Mouse (Mus musculus) midbrain, embryonic 15.5 days (tissue): ENCODE measurements around the gene Actr1b. TPM values are rescaled to one million over a fixed set of nuclear protein-coding genes. Genes with fewer than 3 reads are reported as not detected.
A peak's percentile ranks its signal among the peaks of the same experiment; 100 is the strongest.

ENCODE experiments used
- ATAC-seq: fragments of 200-750 bp; cut with Nextera tagmentation; replicated peaks from 2 replicates; pipeline ENCODE4 v1.8.0; 2017; ENCODE audit warnings: moderate TSS enrichment
- H3K27ac ChIP-seq: fragments of 300-500 bp; sonication (generic); 2 replicates; pipeline ENCODE4 v1.5.1; 2015; ENCODE audit warnings: mild to moderate bottlenecking, inconsistent platforms
- H3K27me3 ChIP-seq: fragments of 300-500 bp; sonication (generic); replicated peaks from 2 replicates; pipeline ENCODE4 v1.6.1; 2015; ENCODE audit warnings: inconsistent platforms
- H3K36me3 ChIP-seq: fragments of 300-500 bp; sonication (generic); replicated peaks from 2 replicates; pipeline ENCODE4 v1.6.1; 2015; ENCODE audit warnings: inconsistent platforms
- H3K4me1 ChIP-seq: fragments of 300-500 bp; sonication (generic); 2 replicates; pipeline ENCODE4 v1.6.1; 2015; ENCODE audit warnings: inconsistent platforms
- H3K4me2 ChIP-seq: fragments of 300-500 bp; sonication (generic); 2 replicates; pipeline ENCODE4 v1.6.1; 2015; ENCODE audit warnings: inconsistent platforms, mild to moderate bottlenecking, moderate library complexity
- H3K4me3 ChIP-seq: fragments of 300-500 bp; sonication (generic); 2 replicates; pipeline ENCODE4 v1.5.1; 2015; ENCODE audit warnings: mild to moderate bottlenecking, inconsistent platforms
- H3K9ac ChIP-seq: fragments of 300-500 bp; sonication (generic); 2 replicates; pipeline ENCODE4 v1.6.1; 2015; ENCODE audit warnings: mild to moderate bottlenecking, inconsistent platforms
- H3K9me3 ChIP-seq: fragments of 300-500 bp; sonication (generic); 2 replicates; pipeline ENCODE4 v1.6.1; 2016; ENCODE audit warnings: inconsistent platforms
- WGBS: fragments of 180-500 bp; shearing (Covaris S2); methylation state at CpG from one replicate; pipeline ENCODE4 v1.1.7; 2015; ENCODE audit warnings: mixed read lengths; 5-methylcytosine and 5-hydroxymethylcytosine counted together
- polyA plus RNA-seq: library from polyadenylated mRNA; unstranded; fragments of >200 nt; fragmentation: Nextera tagmentation; extraction: Ambion mirVana; gene quantifications from 2 replicates; pipeline ENCODE4 v1.2.1, GENCODE M21; 2015

The Actr1b gene
- polyA plus RNA-seq, 1 experiment from 2014 or later = 110 TPM

DNA sequence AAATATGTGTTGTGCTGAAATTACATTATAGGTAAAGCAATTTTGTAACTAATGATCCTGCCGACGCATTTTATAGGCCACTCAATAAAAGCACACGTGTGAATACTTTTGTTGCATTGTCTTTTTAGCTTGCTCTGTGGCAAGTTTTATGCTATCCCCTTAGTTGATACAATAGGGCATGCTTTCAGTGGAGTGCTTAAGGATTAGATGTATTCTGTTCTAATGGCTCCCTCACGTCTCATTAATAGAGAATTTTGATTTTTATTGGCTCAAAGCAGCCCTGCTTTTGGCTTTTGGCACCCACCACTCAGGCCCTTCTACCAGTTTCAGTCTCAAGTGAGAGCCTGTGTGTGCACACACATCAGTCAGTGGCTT lies 9.8 kb upstream of the Actr1b start:
- H3K4me2 ChIP-seq = no peak overlapping the region
- no peaks in the 10 kb centered on the region for H3K4me1 ChIP-seq
- no peaks in the 10 kb centered on the region for H3K36me3 ChIP-seq
- H3K27me3 ChIP-seq = no peaks in the 10 kb centered on the region
- H3K9me3 ChIP-seq = no peaks in the 10 kb centered on the region
- no peak overlapping the region for H3K27ac ChIP-seq
- WGBS = 71% methylated on average over 4 of the region's 4 CpGs
- no peak overlapping the region for H3K4me3 ChIP-seq
- no peak for ATAC-seq
- H3K9ac ChIP-seq = no peak overlapping the region

DNA sequence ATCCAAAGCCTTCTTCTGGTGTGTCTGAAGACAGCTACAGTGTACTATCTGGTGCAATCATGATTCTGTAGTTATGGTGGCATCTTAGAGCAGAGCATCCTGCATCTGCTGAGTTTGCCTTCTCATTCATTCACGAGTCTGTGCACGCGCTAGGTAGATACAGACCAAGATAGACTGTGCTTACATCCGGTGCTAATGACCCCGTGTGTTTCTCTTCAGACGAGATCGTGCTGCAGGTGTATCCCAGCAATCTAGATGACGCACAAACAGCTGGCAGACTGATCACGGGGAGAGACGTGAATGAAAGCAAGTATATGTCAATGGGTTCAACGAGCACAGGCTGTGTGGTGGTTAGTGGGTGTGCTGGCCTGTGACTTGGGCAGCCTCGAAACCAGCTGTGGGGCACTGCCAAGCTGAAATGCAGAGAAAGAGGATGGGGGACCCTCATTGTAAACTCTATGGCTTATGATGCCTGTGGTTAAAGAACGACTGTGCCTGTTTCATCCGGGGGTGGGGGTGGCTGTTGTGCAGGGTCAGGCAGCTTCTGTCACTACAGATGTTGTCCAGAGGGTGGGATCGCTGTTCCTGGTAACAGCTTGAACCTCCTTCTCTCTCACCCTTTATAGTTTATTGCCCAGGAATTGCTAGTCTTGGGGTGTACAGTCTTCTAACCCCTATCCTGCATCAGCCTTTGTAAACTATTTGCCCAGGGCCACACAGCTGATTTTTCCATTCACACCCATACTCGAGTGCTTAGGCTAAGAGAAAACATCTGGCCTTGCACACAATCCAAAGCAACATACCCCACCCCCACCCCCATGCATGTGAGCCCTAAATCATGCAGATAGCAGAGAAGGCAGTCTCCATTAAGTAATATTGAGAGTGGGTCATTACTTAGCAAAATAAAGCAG lies 9.2 kb upstream of the Actr1b start:
- ATAC-seq = no peak
- 78% methylated on average over 16 of the region's 16 CpGs for WGBS
- H3K27ac ChIP-seq = no peak overlapping the region

DNA sequence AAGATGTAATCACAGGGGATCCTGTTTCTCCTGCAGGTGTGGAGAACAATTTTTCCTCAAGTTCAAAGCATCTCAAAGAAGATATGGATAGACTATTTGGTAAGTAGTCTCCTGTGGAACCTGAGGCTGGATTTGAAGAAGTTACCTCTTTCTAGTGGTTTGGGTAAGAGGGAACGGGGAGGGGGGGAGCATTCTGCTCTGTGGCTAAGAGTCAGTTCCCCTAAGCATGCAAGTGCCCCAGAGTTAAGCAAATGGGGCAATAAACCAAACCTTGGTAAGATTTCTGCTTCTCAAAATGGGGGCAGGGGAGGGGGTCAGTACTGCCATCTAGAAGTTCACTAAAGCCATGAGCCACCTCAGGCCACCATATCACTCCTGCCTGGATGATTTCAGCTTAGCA lies 4.6 kb upstream of the Actr1b start:
- H3K9ac ChIP-seq = no peak overlapping the region
- 81% methylated on average over 1 of the region's 1 CpGs for WGBS
- H3K27me3 ChIP-seq = no peaks in the 10 kb centered on the region
- H3K4me1 ChIP-seq = no peaks in the 10 kb centered on the region
- no peaks in the 10 kb centered on the region for H3K9me3 ChIP-seq
- no peak overlapping the region for H3K27ac ChIP-seq
- H3K4me3 ChIP-seq = no peak overlapping the region
- no peaks in the 10 kb centered on the region for H3K36me3 ChIP-seq
- H3K4me2 ChIP-seq = no peak overlapping the region
- ATAC-seq = no peak

More for the DNA sequence above, 9.2 kb upstream of the Actr1b start:
- Histone ChIP-seq H3K9me3 (no peaks in the 10 kb centered on the region), H3K4me3 (no peak overlapping the region), H3K4me2 (no peak overlapping the region), H3K36me3 (no peaks in the 10 kb centered on the region), H3K9ac (no peak overlapping the region), H3K27me3 (no peaks in the 10 kb centered on the region), H3K4me1 (no peaks in the 10 kb centered on the region)

DNA sequence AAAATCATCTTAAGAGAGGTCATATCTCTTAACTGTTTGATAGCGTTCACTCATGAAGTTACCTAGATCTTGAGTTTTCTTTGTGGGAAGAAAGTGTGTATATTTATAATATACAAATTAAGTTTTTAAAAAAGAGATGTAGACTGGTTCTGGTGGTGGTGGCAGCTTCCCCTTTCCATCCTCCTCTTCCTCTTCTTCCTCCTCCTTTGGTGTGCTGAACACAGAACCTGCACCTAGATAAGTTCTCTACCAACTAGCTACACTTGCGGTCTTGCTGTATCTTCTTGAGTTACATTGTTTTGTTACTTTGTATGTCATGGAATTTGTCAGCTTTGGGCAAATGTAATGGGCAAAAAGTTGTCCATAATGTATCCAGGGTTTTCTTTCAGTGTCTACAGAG lies 3.1 kb downstream of the Actr1b start:
- Histone ChIP-seq H3K27ac (no peak overlapping the region), H3K9ac (no peak overlapping the region), H3K27me3 (no peaks in the 10 kb centered on the region), H3K36me3 (peaks cover 7% of the 10 kb centered on the region; the same call in 1 of the 2 replicates), H3K4me3 (no peak overlapping the region), H3K9me3 (no peaks in the 10 kb centered on the region), H3K4me1 (peaks cover 23% of the 10 kb centered on the region), H3K4me2 (no peak overlapping the region)
- no peak for ATAC-seq
- 98% methylated on average over 2 of the region's 2 CpGs for WGBS

DNA sequence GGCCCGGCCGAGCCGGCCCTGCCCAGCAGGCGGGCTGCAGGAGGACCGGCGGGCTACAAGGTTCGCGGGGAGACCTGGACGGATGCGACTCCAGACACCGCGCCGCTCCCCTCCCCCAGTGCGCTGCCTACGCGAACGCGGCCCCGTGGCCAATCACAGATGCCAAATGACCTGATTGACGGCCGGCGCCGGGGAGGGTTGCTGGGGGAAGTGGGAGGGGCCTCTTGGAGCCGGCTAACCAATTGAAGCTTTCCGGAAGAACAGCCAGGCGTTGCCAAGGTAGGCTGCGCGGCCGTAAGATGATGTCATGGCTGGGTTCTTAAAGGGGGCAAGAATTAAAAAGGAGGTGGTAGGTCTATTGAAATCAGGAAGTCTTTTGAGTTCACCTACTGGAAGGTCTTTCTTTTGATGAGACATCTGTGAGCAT lies 4.4 kb downstream of the Actr1b start, which contains the start of gene 4933424G06Rik:
4933424G06Rik (plus strand) TSS at position 296 of the 427 bp plus-strand sequence.
- H3K27me3 ChIP-seq = no peaks in the 10 kb centered on the region
- peak; percentile 98 for ATAC-seq
- H3K4me1 ChIP-seq = peaks cover 23% of the 10 kb centered on the region
- H3K9ac ChIP-seq = peak within 1 kb of the TSS; percentile 89
- under 1% methylated on average over 29 of the region's 29 CpGs for WGBS
- peak within 1 kb of the TSS; percentile 82 for H3K4me3 ChIP-seq
- H3K36me3 ChIP-seq = peaks cover 10% of the 10 kb centered on the region
- H3K27ac ChIP-seq = peak within 1 kb of the TSS; percentile 84
- H3K4me2 ChIP-seq = peak within 1 kb of the TSS; percentile 82
- H3K9me3 ChIP-seq = no peaks in the 10 kb centered on the region

DNA sequence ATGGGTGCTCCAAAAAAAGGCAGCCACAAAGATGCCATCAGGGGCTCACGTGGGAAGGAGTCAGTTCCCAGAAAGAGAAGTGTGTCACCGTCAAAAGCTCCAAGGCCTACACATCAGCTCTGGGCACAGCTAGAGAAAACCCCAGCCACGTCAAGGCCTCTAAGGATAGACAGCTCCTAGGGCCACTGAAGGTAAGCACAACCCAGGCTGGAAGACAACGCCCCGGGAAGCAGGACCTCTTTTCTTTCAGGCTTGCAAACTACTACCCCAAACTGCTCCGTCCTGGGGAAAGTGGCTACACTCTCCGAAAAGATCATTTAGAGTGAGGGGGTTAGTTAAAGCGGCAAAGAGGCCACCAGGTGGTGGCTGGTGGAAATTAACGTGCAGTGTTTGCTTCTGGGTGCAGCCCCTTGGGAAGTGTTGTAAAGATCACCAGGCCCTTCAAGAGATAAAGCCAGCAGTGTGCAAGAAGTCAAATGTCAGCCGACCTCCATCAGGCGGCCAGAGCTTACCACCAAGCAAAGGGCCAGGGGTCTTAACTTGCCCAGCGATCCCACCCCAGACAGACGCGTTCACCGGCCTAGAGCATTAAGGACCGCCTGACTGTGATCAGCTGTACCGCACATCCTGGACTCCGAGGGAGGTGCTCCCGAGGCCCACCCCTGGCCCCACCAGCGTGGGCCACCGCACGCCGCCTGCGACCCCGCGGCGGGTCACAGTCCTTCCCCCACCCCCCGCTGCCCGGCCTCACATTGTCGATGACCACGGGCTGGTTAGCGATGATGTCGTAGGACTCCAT lies 5.0 kb downstream of the Actr1b start:
- Histone ChIP-seq H3K4me2 (peak overlapping the region; percentile 82), H3K27ac (peak overlapping the region; percentile 84), H3K36me3 (peaks cover 10% of the 10 kb centered on the region), H3K4me3 (peak overlapping the region; percentile 82), H3K27me3 (no peaks in the 10 kb centered on the region), H3K9ac (peak overlapping the region; percentile 89), H3K9me3 (no peaks in the 10 kb centered on the region), H3K4me1 (peaks cover 23% of the 10 kb centered on the region)
- under 1% methylated on average over 33 of the region's 33 CpGs for WGBS
- peak; percentile 82 for ATAC-seq

DNA sequence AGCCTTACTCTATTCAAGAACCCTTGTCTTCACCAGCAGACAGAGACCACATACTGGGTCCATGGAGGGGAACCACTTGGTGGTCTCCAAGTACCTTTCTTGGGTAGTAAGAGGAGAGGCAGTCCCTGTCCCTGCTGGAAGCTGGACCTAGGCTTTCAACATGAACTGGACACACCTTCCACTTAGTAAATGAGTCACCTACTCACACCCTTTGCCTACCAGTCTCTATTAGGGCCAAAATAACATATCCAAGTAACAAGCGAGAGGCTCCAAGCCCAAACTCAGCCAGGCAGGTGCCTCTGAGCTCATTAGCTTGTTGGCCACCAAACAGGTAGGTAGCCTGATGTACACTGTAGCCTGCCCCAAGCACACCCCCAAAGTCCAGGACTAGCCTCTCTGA lies 5.6 kb downstream of the Actr1b start:
- peak overlapping the region; percentile 82 for H3K4me2 ChIP-seq
- WGBS = 94% methylated on average over 1 of the region's 1 CpGs
- peaks cover 23% of the 10 kb centered on the region for H3K4me1 ChIP-seq
- no peaks in the 10 kb centered on the region for H3K27me3 ChIP-seq
- H3K27ac ChIP-seq = 0 out of 2 replicates have a peak overlapping the region, but pooled peaks have one; percentile 84
- peak overlapping the region; percentile 89 for H3K9ac ChIP-seq
- no peak for ATAC-seq
- H3K4me3 ChIP-seq = peak overlapping the region; percentile 82
- H3K36me3 ChIP-seq = peaks cover 15% of the 10 kb centered on the region
- no peaks in the 10 kb centered on the region for H3K9me3 ChIP-seq

DNA sequence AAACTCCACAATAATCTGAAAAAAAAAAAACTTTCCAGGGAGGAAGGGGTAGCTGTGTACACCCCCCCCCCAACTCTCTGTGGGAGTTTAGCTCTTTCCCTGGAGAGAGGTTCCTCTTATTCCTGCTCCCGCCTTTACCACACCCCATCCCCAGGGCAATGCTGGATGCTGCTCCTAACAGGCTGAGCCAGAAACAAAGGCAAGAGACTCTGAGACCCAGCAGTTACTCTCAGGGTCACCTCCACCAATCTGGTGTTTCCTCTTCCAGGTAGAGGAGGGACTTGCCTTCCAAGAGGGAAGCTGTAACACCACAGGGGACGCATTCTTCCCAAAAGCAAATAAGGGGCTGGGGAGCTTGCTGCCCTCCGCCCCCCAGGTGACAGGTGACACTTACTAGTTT lies 6.4 kb downstream of the Actr1b start:
- peaks cover 20% of the 10 kb centered on the region for H3K36me3 ChIP-seq
- no peak for ATAC-seq
- no peak overlapping the region for H3K4me3 ChIP-seq
- H3K4me1 ChIP-seq = peaks cover 23% of the 10 kb centered on the region
- no peaks in the 10 kb centered on the region for H3K9me3 ChIP-seq
- no peak overlapping the region for H3K27ac ChIP-seq
- H3K9ac ChIP-seq = 0 out of 2 replicates have a peak overlapping the region, but pooled peaks have one; percentile 89
- H3K27me3 ChIP-seq = no peaks in the 10 kb centered on the region
- WGBS = 78% methylated on average over 3 of the region's 3 CpGs
- peak overlapping the region; percentile 82; the same call in 1 of the 2 replicates for H3K4me2 ChIP-seq

DNA sequence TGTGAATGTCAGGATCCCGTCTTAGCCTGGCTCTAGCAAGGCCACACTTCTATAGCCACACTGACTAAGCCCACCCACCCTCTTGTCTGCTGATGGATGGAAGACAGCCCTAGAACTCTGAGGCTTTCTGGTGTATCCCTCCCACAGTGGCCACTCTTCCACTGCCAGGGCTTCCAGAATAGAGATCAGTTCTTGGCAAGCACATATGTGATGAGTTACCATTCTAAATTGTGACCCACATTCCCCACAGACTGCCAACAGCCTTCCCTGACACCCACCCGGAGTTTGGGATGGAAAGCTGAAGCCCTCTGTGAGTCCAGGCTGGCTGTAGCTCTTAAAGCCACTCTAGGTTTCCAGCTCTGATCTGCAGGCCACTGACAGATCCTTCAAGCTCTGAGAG lies 7.1 kb downstream of the Actr1b start:
- no peak overlapping the region for H3K4me2 ChIP-seq
- no peak overlapping the region for H3K4me3 ChIP-seq
- no peaks in the 10 kb centered on the region for H3K27me3 ChIP-seq
- no peaks in the 10 kb centered on the region for H3K9me3 ChIP-seq
- WGBS = 73% methylated on average over 2 of the region's 2 CpGs
- H3K27ac ChIP-seq = no peak overlapping the region
- H3K36me3 ChIP-seq = peaks cover 26% of the 10 kb centered on the region
- H3K9ac ChIP-seq = no peak overlapping the region
- no peak for ATAC-seq
- H3K4me1 ChIP-seq = peaks cover 23% of the 10 kb centered on the region

DNA sequence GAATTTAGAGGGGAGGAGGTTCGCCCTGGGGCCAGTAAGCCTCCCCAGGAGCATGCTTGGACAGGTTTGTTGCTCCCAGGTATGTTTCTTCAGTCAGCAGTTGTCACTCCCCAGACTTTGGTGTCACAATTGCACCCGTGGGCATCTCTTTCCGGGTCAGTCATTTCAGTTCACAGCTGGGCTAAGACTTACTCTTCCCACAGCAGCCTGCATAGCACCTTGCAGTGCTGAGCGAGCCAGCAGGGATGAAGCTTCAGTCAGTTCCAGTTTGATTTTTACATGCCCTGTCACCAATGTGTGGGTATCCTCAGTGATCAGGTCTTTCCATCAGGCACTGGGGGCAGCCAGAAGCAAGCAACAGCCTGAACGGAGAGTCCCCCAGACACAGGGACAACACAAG lies 17.2 kb downstream of the Actr1b start:
- Histone ChIP-seq H3K4me1 (peaks cover 9% of the 10 kb centered on the region), H3K9me3 (no peaks in the 10 kb centered on the region), H3K36me3 (peaks cover 45% of the 10 kb centered on the region), H3K4me3 (no peak overlapping the region), H3K27me3 (no peaks in the 10 kb centered on the region), H3K9ac (no peak overlapping the region), H3K27ac (no peak overlapping the region), H3K4me2 (no peak overlapping the region)
- WGBS = 69% methylated on average over 5 of the region's 5 CpGs
- no peak for ATAC-seq

DNA sequence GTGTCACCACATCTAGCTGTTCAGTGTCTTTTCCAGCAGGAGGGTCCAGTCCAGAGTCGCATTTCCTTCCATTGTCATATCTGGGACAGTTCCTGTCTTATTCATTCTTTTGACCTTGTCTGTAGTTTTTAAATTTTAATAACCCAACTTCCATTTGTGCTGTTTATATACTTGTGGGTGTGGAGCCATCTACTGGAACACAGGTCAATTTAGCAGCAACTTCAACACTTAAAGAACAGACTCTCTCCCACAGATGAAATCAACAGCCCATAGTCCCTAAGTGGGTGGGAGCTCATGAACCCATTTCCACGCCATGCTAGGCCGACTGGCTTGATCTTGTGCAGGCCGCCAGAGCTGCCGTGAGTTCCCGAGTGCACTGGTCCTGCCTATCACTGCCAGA lies 17.8 kb downstream of the Actr1b start:
- WGBS = 78% methylated on average over 6 of the region's 6 CpGs
- Histone ChIP-seq H3K27me3 (no peaks in the 10 kb centered on the region), H3K4me2 (no peak overlapping the region), H3K4me1 (peaks cover 11% of the 10 kb centered on the region), H3K4me3 (no peak overlapping the region), H3K9me3 (no peaks in the 10 kb centered on the region), H3K9ac (no peak overlapping the region), H3K27ac (no peak overlapping the region), H3K36me3 (peaks cover 40% of the 10 kb centered on the region)
- ATAC-seq = no peak

DNA sequence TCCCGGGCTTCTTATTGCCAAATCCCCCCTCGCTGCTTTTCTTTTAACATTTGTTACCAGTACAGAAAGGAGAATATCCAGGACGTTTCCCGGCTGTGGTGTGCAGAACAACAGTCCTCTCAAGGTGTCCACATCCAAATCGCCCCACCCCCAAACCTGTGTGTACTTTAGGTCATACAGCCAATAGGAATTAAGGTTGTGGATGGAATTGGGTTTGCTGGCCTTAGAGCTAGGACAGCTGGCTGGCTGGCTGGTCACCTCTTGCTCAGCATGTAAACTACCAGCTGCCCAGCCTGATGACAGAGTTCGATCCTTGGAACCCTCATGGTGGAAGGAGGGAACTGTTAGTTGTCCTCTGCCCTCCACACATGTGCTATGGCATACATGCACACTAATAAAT lies 19.4 kb downstream of the Actr1b start:
- no peak overlapping the region for H3K27ac ChIP-seq
- 92% methylated on average over 6 of the region's 6 CpGs for WGBS
- peaks cover 25% of the 10 kb centered on the region; the same call in 1 of the 2 replicates for H3K36me3 ChIP-seq
- H3K9me3 ChIP-seq = no peaks in the 10 kb centered on the region
- ATAC-seq = no peak
- H3K4me3 ChIP-seq = no peak overlapping the region
- H3K9ac ChIP-seq = no peak overlapping the region
- no peaks in the 10 kb centered on the region for H3K27me3 ChIP-seq
- peaks cover 16% of the 10 kb centered on the region for H3K4me1 ChIP-seq
- H3K4me2 ChIP-seq = no peak overlapping the region
